Mouse (Mus musculus) forebrain, embryonic 10.5 days (tissue): ENCODE results near the gene Tas2r135. TPM values are rescaled to one million over a fixed set of nuclear protein-coding genes. Genes with fewer than 3 reads are reported as not detected.

Source experiments
- DNase-seq: peaks from one replicate; pipeline ENCODE4 v3.0.0-alpha.2; 2017; ENCODE audit warnings: low spot score; ENCODE audit errors: extremely low spot score
- H3K27ac ChIP-seq: fragments of 300-500 bp; sonication (generic); 2 replicates; pipeline ENCODE4 v1.5.1; 2016; ENCODE audit warnings: mild to moderate bottlenecking
- H3K27me3 ChIP-seq: fragments of 300-500 bp; sonication (generic); 2 replicates; pipeline ENCODE4 v1.6.1; 2016; ENCODE audit warnings: mild to moderate bottlenecking; ENCODE audit not compliant: poor library complexity, severe bottlenecking
- H3K36me3 ChIP-seq: fragments of 300-500 bp; sonication (generic); replicated peaks from 2 replicates; pipeline ENCODE4 v1.6.1; 2016; ENCODE audit warnings: mild to moderate bottlenecking, moderate library complexity
- H3K4me1 ChIP-seq: fragments of 300-500 bp; sonication (generic); 2 replicates; pipeline ENCODE4 v1.6.1; 2016
- H3K4me3 ChIP-seq: fragments of 300-500 bp; sonication (generic); 2 replicates; pipeline ENCODE4 v1.5.1; 2016; ENCODE audit warnings: mild to moderate bottlenecking, moderate library complexity
- H3K9me3 ChIP-seq: fragments of 300-500 bp; sonication (generic); 2 replicates; pipeline ENCODE4 v1.6.1; 2016; ENCODE audit warnings: mild to moderate bottlenecking, moderate library complexity
- WGBS: fragments of 180-500 bp; shearing (Covaris S2); methylation state at CpG from one replicate; pipeline ENCODE4 v1.1.7; 2016; 5-methylcytosine and 5-hydroxymethylcytosine counted together
- polyA plus RNA-seq: library from polyadenylated mRNA; unstranded; fragments of >200 nt; fragmentation: Nextera tagmentation; extraction: Ambion mirVana; gene quantifications from 2 replicates; pipeline ENCODE4 v1.2.1, GENCODE M21; 2016

The Tas2r135 gene
- not detected in 2 replicates for polyA plus RNA-seq

DNA sequence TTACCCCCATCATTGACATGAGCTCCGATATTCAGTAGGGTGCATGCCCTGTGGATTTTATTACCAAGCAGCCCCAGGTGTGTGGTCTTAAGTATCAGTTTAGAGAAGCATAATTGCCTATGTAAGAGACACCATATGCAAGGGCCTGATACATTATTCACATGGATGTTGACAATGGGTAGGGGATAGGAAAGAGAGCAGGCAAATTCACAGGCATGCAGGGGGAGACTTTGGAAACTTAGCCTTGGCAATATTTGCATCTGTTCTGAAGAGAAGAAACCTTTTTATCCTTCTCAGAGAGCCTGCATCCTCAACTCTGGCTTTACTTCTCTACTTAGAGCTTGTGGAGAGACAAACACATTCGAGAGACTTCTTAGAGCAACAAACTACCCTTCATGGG lies at the start of gene Tas2r135:
Tas2r135 (plus strand) TSS at position 301 of the 400 bp plus-strand sequence.
- H3K27ac ChIP-seq = no peak within 1 kb of the TSS
- peaks cover 8% of the 10 kb centered on the region; the same call in 1 of the 2 replicates for H3K4me1 ChIP-seq
- no peaks in the 10 kb centered on the region for H3K36me3 ChIP-seq
- H3K27me3 ChIP-seq = no peaks in the 10 kb centered on the region
- no peak within 1 kb of the TSS for H3K4me3 ChIP-seq
- no peak for DNase-seq
- 92% methylated on average over 2 of the region's 2 CpGs for WGBS
- H3K9me3 ChIP-seq = no peaks in the 10 kb centered on the region

DNA sequence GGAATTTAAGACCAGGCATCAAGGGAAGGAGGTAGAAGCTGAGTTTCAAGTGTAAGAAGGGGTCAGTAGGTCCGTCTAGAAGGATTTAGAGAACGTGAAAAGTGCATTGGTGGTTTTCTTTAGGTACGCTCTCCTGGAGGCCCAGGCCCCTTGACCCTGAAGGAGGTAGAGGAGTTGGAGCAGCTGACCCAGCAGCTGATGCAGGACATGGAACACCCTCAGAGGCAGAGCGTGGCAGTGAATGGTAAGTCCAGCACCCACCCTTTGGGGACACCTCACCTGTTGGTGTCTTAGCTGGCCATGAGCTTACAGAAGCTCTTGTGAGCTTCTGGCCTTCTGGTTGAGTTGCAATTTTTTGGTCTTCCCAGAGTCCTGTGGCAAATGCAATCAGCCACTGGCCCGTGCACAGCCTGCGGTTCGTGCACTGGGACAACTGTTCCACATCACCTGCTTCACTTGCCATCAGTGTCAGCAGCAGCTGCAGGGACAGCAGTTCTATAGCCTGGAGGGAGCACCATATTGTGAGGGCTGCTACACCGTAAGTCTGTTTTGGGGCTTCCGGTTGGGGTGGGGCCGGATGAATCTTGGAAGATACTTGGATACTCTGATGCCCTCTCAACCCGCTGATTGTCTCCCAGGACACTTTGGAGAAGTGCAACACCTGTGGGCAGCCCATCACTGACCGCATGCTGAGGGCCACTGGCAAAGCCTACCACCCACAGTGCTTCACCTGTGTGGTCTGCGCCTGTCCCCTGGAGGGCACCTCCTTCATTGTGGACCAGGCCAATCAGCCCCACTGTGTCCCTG lies 49.2 kb upstream of the Tas2r135 start:
- no peaks in the 10 kb centered on the region for H3K9me3 ChIP-seq
- WGBS = 95% methylated on average over 13 of the region's 13 CpGs
- H3K27ac ChIP-seq = no peak overlapping the region
- H3K36me3 ChIP-seq = peaks cover 97% of the 10 kb centered on the region
- H3K4me3 ChIP-seq = no peak overlapping the region
- H3K4me1 ChIP-seq = peaks cover 23% of the 10 kb centered on the region
- no peak for DNase-seq
- H3K27me3 ChIP-seq = no peaks in the 10 kb centered on the region

DNA sequence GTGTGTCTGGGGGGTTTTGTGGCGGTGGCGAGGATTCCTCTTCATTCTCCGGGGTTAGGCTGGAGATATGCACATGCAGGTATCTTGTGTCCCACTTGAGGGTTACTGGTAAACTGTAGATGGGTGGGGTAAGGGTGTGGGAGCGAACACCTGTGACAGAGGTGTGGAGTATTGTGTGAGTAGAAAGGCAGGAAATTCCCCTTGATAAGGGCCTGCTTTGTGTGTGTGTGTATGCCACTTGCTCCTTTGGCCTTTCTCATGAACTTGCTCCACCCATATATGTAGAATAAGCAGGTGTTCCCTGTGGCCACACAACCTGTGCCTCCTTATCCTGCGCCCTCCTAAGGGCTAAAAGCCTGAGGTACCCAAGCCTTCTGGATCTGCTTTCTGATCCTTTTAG lies 48.3 kb upstream of the Tas2r135 start:
- peaks cover 14% of the 10 kb centered on the region for H3K4me1 ChIP-seq
- H3K27me3 ChIP-seq = no peaks in the 10 kb centered on the region
- 98% methylated on average over 5 of the region's 5 CpGs for WGBS
- no peak overlapping the region for H3K27ac ChIP-seq
- no peak for DNase-seq
- H3K36me3 ChIP-seq = peaks cover 96% of the 10 kb centered on the region
- no peak overlapping the region for H3K4me3 ChIP-seq
- H3K9me3 ChIP-seq = no peaks in the 10 kb centered on the region

DNA sequence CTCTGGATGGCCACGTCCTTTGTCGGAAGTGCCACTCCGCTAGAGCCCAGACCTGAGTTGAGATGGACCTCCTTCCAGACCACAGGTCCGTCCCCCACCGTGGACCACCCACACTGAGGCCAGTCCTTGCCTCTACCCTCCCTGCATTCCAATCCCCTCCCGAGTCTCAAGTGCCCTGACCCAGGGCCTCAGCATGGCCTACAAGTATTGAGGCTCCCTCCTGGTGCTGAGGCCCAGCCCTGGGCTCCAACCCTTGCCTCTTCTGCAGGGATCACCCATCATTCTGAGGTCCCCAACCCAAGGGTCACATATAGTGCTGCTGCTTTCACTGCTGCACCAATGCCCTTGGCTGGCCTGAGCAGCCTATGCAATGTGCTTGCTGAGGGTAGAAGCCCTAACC lies 47.3 kb upstream of the Tas2r135 start:
- Histone ChIP-seq H3K9me3 (no peaks in the 10 kb centered on the region), H3K36me3 (peaks cover 87% of the 10 kb centered on the region), H3K4me3 (no peak overlapping the region), H3K27me3 (no peaks in the 10 kb centered on the region), H3K27ac (no peak overlapping the region), H3K4me1 (peaks cover 16% of the 10 kb centered on the region)
- DNase-seq = no peak
- WGBS = 81% methylated on average over 6 of the region's 6 CpGs

DNA sequence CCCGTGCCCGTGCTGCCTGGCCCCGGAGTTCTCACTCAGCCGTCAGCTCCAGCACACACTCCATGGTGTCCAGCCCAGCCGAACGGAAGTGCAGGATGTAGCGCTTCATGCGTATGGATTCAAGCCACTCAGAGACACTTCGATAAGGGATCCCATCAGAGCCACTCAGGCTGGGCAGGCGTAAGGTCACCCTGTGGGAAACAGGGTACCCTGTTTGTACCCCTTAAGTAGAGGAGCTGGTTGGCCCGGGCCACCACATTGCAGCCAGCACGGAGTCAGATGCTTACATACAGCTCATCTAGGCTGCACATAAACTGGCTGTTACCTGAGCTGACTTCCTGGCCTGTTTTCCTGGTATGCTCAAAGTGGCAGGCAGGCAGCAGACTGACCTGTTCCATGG lies 46.3 kb upstream of the Tas2r135 start:
- no peaks in the 10 kb centered on the region for H3K9me3 ChIP-seq
- no peaks in the 10 kb centered on the region for H3K27me3 ChIP-seq
- 95% methylated on average over 12 of the region's 12 CpGs for WGBS
- no peak overlapping the region for H3K4me3 ChIP-seq
- H3K4me1 ChIP-seq = peaks cover 12% of the 10 kb centered on the region
- H3K27ac ChIP-seq = no peak overlapping the region
- H3K36me3 ChIP-seq = peaks cover 77% of the 10 kb centered on the region
- no peak for DNase-seq

DNA sequence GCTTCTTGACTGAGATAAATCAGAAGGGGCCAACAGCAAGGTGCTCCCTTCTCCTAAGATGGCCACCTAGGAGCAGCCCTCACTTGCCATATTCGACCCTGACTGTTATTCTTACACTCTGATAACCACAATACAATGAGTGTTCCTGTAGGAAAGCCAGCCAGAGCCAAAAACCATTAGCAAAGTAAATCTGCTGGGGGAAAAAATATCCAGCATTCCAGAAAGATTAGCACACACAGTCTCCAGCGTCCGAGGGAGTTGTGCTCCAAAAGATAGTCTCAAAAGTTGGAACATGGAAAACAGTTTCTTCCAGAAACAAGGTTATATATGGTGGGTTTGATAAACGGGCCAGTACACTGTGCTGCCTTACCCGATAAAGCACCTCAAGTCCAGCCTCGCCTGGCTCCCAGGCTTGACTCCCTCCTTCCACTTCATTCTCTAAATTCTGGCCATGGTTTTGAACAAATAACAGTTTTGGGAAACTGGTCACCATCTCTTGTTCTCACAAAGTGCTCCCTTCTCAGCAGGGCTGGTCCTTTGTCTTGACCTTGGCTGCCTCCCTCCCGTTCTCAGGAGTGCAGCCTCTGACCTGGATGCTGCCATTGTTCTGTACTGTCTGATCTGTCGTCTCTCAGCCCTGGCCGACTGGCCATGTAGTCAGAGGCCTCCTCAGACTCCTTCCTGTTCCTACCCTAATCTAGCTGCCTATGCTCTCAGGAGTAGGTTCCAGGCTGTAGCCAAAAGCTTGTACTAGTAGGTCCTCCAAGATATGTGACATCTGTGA lies 45.7 kb upstream of the Tas2r135 start:
- H3K36me3 ChIP-seq = peaks cover 70% of the 10 kb centered on the region
- H3K27me3 ChIP-seq = peaks cover 2% of the 10 kb centered on the region; the same call in 1 of the 2 replicates
- no peak for DNase-seq
- no peak overlapping the region for H3K4me3 ChIP-seq
- H3K9me3 ChIP-seq = no peaks in the 10 kb centered on the region
- 83% methylated on average over 9 of the region's 9 CpGs for WGBS
- H3K4me1 ChIP-seq = peaks cover 6% of the 10 kb centered on the region
- H3K27ac ChIP-seq = no peak overlapping the region

DNA sequence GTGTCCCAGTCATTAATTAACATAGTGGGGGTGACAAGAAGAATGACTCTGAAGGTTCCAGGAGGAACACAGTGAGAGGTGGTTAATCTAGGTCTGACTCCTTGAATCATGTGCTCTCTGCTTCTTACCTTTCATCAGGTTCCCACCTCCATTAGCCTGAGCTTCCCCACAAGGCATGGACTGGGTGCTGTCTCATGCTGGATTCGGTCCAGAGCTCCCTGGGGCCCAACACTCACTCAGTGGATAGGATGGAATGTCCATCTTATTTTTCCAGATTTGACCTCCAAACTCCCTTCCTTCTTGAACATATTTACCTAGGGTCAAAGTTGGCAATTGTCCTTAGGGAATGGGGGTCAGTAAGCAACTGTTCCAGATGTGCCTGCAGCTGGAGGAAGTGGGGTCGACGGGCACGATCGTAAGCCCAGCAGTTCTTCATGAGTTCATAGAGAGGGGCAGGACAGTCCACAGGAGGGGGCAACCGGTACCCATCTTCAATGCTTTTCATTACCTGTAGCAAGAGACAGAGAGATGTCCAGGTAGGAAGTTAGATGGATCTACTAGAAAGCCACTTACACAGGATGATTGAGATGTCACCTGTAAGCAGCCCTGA lies 44.9 kb upstream of the Tas2r135 start:
- H3K36me3 ChIP-seq = peaks cover 62% of the 10 kb centered on the region
- H3K4me1 ChIP-seq = peaks cover 6% of the 10 kb centered on the region
- no peaks in the 10 kb centered on the region for H3K9me3 ChIP-seq
- 88% methylated on average over 6 of the region's 6 CpGs for WGBS
- H3K27ac ChIP-seq = no peak overlapping the region
- H3K4me3 ChIP-seq = no peak overlapping the region
- DNase-seq = no peak
- peaks cover 6% of the 10 kb centered on the region; the same call in 1 of the 2 replicates for H3K27me3 ChIP-seq

DNA sequence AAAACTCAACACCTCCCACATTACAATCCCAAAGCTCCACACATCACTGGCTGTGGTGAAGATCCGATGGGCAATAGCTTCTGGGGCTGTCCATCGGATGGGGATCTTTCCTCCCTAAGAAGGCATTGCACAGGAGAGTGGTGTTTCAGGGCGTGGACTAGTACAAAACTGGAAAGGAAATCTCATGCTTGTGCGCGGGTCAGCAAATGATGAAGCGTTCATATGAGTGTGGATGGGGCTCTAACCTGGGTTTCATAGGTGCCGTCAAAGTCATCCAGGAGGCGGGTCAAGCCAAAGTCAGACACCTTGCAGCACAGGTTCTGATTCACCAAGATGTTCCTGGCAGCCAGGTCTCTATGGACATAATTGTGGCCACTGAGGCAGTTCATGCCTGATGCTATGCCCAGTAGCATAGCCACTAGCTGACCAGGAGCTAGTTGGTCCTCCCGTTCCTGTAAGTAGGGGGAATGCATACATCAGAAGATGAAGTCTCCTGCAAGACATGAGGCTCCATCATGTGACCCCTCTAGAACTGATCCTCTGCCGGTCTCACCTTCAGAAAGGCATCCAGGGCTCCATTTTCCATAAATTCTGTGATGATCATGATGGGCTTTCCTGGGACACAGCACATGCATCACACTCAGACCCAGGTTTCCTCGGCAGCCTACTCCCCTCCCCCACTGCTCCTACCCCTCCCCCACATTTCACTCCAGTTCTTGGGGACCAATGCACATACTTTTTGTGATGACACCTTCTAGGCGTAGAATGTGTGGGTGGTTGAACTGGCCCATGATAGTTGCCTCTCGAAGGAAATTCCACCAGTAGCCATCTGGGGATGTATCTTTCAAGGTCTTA lies 44.0 kb upstream of the Tas2r135 start:
- no peak for DNase-seq
- 89% methylated on average over 13 of the region's 13 CpGs for WGBS
- Histone ChIP-seq H3K36me3 (peaks cover 53% of the 10 kb centered on the region), H3K27ac (no peak overlapping the region), H3K4me3 (no peak overlapping the region), H3K27me3 (peaks cover 10% of the 10 kb centered on the region; the same call in 1 of the 2 replicates), H3K4me1 (peaks cover 6% of the 10 kb centered on the region), H3K9me3 (no peaks in the 10 kb centered on the region)

DNA sequence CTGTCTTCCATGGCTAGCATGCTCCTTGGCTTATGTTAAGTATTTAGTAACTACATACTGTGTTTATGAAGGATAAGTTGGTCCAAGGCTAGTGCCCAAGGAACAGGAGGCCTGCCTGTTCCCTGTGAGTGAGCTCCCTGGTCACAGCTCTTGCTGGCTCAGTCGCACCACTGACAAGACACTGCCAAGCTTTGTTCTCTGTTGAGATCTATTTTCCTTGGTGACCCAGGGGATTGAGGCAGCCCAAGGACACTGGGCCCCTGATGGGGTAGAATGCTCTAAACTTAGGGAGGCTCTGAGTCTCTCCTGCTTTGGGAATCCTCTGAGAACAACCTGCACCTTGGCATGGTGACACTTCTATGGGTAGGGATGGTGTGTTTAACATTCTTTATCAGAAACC lies 43.2 kb upstream of the Tas2r135 start:
- Histone ChIP-seq H3K27me3 (peaks cover 15% of the 10 kb centered on the region), H3K36me3 (peaks cover 45% of the 10 kb centered on the region), H3K27ac (no peak overlapping the region), H3K9me3 (no peaks in the 10 kb centered on the region), H3K4me3 (no peak overlapping the region), H3K4me1 (peaks cover 6% of the 10 kb centered on the region)
- no peak for DNase-seq
- 68% methylated on average over 1 of the region's 1 CpGs for whole genome bisulfite sequencing

DNA sequence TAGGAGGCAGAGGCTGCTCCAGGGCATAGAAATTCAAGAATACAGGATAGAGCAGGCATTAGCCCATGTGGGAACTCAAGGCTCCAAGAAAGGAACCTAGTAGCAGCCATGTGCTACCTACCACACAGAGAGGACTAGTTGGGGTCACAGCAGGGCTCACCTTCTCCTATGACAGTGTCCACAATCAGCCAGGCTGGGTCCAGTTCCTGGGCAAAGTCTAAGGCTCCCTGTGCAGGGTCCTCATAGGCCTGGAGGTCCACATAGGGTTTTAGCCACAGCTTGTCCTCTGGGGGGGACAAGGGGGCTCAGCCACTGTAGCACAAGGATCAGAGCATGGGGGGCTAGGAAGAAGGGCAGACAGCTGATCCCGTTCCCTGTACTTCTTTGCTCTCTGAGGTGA lies 42.7 kb upstream of the Tas2r135 start:
- Histone ChIP-seq H3K27me3 (peaks cover 19% of the 10 kb centered on the region), H3K4me3 (no peak overlapping the region), H3K4me1 (peaks cover 6% of the 10 kb centered on the region), H3K27ac (no peak overlapping the region), H3K9me3 (no peaks in the 10 kb centered on the region), H3K36me3 (peaks cover 41% of the 10 kb centered on the region)
- no peak for DNase-seq
- 91% methylated on average over 1 of the region's 1 CpGs for WGBS

DNA sequence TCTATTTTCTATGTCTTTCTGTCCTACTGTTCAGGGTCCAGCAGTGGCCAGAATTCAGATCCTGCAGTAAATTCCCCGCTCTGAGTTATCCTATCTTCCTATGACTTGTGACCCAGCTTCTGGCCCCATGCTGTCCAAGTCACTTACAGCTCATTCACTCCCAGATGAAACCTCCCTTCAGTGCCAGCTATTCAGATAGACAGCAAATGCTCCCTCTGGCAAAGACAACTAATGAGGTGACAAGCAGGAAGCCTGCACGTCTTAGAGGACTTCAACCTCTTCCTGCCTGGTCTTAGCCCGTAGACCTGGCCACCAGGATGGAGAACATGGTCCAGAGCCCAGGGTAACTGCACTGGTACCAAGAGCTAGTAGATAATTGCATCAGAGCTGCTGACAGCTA lies 42.3 kb upstream of the Tas2r135 start:
- no peak for DNase-seq
- Histone ChIP-seq H3K27ac (no peak overlapping the region), H3K36me3 (peaks cover 36% of the 10 kb centered on the region), H3K4me3 (no peak overlapping the region), H3K9me3 (no peaks in the 10 kb centered on the region), H3K4me1 (peaks cover 6% of the 10 kb centered on the region), H3K27me3 (peaks cover 24% of the 10 kb centered on the region)
- 52% methylated on average over 3 of the region's 3 CpGs for whole genome bisulfite sequencing

DNA sequence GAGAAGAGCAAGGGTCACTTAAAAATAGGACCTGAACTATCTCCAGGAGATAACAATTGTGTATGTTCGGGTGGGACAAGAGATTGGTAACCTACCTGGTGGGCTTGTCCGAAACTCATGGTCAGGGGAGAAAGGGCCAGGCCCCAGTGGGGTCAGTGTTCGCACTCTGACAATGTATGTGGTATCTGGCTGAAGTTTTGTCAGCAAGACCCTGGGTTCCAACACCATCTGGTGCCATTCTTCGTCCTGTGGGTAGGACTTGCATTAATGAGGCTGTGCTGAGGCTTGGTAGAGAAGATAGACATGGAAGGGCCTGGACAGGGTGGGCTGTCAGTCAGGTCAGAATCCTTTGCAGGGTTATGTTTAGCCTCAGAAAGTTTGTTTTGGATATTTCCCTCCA lies 41.2 kb upstream of the Tas2r135 start:
- H3K27me3 ChIP-seq = peaks cover 26% of the 10 kb centered on the region
- no peak overlapping the region for H3K27ac ChIP-seq
- H3K9me3 ChIP-seq = no peaks in the 10 kb centered on the region
- peaks cover 25% of the 10 kb centered on the region for H3K36me3 ChIP-seq
- 91% methylated on average over 4 of the region's 4 CpGs for WGBS
- no peak overlapping the region for H3K4me3 ChIP-seq
- no peak for DNase-seq
- H3K4me1 ChIP-seq = peaks cover 8% of the 10 kb centered on the region
